Mouse (Mus musculus): Measurements from ENCODE around the gene Grin3b. TPM values are rescaled to one million over a fixed set of nuclear protein-coding genes. Genes with fewer than 3 reads are reported as not detected.

Grin3b gene
- total RNA-seq, 2 experiments from 2014 or later, result 0.15 TPM; not detected in 1

DNA sequence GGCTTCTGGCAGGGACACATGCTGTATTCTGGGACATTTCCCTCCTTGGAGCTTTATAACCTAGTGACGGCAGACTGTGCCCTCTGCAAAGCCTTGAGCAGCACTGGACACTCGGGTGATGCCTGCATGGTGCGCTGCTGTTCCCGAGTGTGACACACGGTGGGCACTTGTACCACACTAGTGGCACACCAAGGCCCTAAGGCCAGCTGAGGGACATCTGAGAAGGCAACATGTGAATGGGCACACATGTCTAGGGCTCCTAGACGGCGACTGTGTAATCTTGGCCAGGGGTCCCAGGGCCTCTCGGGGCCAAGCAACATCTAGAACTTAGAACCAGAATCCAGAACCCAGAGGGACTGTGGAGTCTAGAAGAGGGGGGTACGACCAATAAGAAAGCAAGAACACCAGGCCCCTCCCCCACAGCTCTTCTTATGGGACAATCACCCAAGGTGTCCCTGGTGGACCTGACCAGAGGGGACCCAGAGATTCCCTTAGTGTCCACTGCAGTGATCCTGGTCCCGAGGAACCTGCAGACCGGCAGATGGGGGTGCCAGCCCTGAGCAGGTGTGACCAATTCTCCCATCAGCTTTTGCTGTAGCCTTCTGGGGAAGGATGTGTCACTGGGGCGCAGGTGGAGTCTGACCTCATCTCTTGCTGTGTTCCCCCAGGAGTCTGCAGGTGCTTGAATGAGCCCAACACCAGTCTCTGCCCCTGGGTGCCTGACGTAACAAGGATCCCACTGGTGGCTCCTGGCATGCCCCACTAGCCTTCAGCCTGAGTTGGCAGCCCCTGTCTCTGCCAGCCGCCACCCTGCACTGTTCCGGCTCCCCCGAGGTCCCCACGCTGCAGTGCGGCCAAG is 40.3 kb upstream of the Grin3b start:
- Histone ChIP-seq H3K4me3 (no peak overlapping the region), H3K27ac (no peak overlapping the region)
- no peak for TF ChIP-seq CTCF (conservative IDR thresholded peaks at IDR 0.05)
- no peak for DNase-seq (ENCODE audit: low spot score in 2 of 2)

GRCm38 (mm10) chr10:79930826-79931186 is 39.7 kb upstream of the Grin3b start:
- no peak overlapping the region for H3K27ac ChIP-seq
- no peak overlapping the region for H3K4me3 ChIP-seq
- no peak for TF ChIP-seq CTCF (conservative IDR thresholded peaks at IDR 0.05)
- no peak for DNase-seq (ENCODE audit: low spot score in 2 of 2)

GRCm38 (mm10) chr10:79931797-79932196 is 38.7 kb upstream of the Grin3b start:
- Histone ChIP-seq H3K4me3 (no peak overlapping the region), H3K27ac (no peak overlapping the region)
- no peak for TF ChIP-seq CTCF (conservative IDR thresholded peaks at IDR 0.05)
- no peak for DNase-seq (ENCODE audit: low spot score in 2 of 2)

- H3K27ac ChIP-seq, result peak overlapping the region; percentile 72; the same call in 1 of the 2 replicates
- H3K4me3 ChIP-seq, result no peak overlapping the region
- peak; percentile 38 for TF ChIP-seq CTCF (conservative IDR thresholded peaks at IDR 0.05)
- DNase-seq (ENCODE audit: low spot score in 2 of 2), result peak in 1 of 2 experiments; percentile 47
These were observed 37.8 kb upstream of the Grin3b start for GRCm38 (mm10) chr10:79932736-79933135.

DNA sequence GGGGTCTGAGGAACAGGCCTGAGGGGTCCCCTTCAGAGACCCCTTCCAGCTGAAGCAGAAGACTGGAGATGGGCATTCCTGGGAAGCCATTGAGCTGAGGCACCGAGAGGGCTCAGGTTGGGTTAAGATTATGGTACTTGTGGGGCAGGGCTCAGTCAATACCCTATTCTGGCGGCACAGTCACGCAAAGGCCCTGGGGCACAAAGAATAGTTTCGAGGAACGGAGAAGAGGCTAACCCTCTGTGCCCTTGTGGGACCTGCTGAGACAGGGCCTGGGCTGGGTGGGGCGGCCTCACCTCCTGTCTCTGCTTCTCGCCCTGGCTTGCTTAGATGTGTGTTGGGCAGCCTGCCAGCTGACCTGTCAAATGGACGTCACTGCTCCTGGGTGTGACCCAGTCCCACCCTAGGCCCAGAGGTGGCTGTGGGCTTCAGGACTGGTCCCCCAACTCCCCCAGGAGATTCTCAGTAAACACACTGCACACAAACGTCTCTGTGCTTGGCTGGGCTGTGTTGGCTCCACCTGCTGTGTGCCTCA is 37.3 kb upstream of the Grin3b start:
- Histone ChIP-seq H3K27ac (peak overlapping the region; percentile 72; the same call in 1 of the 2 replicates), H3K4me3 (no peak overlapping the region)
- DNase-seq (ENCODE audit: low spot score in 2 of 2), result no peak
- TF ChIP-seq CTCF (conservative IDR thresholded peaks at IDR 0.05), result no peak

- no peak for DNase-seq (ENCODE audit: low spot score in 2 of 2)
- Histone ChIP-seq H3K4me3 (no peak overlapping the region), H3K27ac (peak overlapping the region; percentile 72; the same call in 1 of the 2 replicates)
- TF ChIP-seq CTCF (conservative IDR thresholded peaks at IDR 0.05), result no peak
These were observed 36.7 kb upstream of the Grin3b start for GRCm38 (mm10) chr10:79933861-79934260.

DNA sequence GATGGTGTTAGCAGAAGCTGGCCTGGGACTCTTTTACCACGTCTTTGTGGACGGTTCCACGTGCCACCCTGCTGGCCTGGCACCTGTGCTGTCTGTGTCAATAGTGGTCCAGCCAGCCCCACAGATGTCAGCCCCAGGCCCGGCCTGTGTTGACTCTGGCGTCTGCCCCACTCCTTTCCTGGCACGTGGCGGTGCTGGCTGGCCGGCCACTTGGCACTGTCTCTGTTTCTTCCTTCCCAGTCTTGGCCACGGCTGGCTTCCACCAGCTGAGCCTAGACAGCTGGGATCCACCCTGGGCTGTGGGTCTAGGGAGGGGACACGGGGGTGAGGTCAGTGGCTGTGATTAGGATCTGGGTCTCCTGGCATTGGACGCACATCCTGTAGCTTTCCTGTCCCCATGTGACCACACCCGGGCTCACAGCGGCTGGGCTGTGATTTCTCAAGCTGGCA is 36.2 kb upstream of the Grin3b start:
- Histone ChIP-seq H3K27ac (peak overlapping the region; percentile 72; the same call in 1 of the 2 replicates), H3K4me3 (no peak overlapping the region)
- peak; percentile 64 to 67 for DNase-seq (ENCODE audit: low spot score in 2 of 2)
- no peak for TF ChIP-seq CTCF (conservative IDR thresholded peaks at IDR 0.05)

DNA sequence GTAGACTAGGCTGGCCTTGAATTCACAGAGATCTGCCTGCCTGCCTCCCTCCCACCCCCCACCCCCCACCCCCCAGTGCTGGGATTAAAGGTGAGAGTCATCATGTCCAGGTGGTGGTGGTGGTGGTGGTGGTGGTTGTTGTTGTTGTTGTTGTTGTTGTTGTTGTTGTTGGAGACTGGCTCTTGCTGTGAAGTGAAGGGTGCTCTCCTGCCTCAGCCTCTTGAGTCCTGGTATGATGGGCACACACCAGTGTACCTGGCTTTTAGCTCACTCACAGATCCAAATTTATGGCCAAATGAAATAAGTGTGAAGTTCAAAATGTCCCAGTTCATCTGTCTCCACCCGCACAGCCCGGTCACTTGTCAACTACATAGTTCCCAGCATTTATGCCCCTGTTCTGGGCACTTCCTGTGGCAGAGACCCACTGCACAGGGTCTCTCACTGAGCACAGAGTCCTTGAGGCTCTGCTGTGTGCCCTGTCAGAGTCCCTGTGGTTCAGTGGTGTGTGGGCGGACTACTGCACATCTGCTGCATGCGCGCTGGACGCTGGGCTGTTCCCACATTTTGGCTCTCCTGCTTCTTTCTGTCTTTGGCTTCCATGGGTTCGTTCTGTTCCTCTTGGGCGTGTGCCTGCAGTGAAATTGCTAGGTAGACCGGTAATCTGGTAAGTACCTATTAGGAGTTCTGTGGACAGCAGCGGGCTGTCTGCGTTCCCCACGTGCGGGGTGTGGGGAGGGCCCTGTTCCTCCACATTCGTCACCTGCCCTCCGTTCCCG is 35.5 kb upstream of the Grin3b start:
- TF ChIP-seq CTCF (conservative IDR thresholded peaks at IDR 0.05), result no peak
- Histone ChIP-seq H3K4me3 (no peak overlapping the region), H3K27ac (no peak overlapping the region)
- no peak for DNase-seq (ENCODE audit: low spot score in 2 of 2)

DNA sequence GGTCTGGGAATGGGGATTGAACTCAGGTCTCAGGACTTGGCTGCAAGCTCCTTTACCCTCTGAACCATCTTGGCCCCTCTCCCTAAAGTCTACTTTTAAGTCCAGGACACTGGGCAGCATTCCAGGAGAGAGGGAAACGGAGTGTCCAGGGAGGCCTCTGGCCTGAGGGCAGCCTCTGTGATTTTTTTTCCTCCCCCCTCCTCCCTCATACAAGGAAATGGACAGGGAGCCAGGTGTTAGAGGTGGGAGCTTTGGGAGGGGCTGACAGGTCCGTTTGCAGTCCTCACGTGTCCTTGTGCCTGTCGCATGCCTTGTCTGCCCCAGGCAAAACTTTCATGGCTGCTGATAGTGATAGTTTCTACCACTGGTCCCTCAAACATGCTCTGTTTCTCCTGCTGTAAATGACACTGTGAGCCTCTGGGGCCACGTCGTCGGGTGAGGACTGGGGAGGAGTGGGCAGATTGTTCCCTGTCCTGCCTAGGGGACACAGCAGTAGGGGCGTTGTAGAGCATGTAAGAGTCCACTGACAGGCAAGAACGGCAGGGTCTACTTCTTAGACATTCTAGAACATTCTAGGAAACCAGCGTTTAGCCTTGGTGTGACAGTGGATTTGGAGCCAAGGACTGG is 34.1 kb upstream of the Grin3b start:
- no peak overlapping the region for H3K4me3 ChIP-seq
- H3K27ac ChIP-seq, result no peak overlapping the region
- no peak for TF ChIP-seq CTCF (conservative IDR thresholded peaks at IDR 0.05)
- DNase-seq (ENCODE audit: low spot score in 2 of 2), result no peak

DNA sequence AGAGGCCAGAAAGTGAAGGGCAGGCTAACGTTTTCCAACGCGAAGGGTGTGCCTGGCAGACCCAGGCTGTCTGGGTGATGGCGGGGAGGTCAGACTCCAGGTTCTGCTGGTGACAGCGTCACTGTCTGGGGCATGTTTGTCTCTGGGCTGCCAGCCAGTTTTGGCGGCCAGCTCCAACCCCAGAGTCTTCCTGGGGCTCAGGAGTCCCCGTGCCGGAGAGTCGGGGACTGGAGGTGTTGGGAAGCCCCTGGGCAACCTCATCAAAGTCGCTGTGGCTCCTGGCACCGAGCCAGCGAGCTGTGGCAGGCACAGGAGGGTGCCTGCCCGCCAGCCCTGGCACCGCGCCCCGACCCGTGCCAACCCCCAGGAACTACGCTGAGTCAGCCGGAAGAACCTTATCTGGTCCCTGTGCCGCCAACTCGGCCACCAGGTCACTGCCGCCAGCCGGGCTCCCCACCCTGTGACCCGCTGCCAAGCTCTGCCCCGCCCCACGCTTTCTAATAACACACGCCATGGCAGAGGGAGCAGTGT is 33.5 kb upstream of the Grin3b start:
- peak overlapping the region; percentile 24; the same call in 1 of the 2 replicates for H3K4me3 ChIP-seq
- no peak overlapping the region for H3K27ac ChIP-seq
- no peak for TF ChIP-seq CTCF (conservative IDR thresholded peaks at IDR 0.05)
- no peak for DNase-seq (ENCODE audit: low spot score in 2 of 2)

- H3K4me3 ChIP-seq, result no peak overlapping the region
- TF ChIP-seq CTCF (conservative IDR thresholded peaks at IDR 0.05), result no peak
- DNase-seq (ENCODE audit: low spot score in 2 of 2), result no peak
- H3K27ac ChIP-seq, result no peak overlapping the region
These were observed 32.6 kb upstream of the Grin3b start for GRCm38 (mm10) chr10:79937775-79938526.

DNA sequence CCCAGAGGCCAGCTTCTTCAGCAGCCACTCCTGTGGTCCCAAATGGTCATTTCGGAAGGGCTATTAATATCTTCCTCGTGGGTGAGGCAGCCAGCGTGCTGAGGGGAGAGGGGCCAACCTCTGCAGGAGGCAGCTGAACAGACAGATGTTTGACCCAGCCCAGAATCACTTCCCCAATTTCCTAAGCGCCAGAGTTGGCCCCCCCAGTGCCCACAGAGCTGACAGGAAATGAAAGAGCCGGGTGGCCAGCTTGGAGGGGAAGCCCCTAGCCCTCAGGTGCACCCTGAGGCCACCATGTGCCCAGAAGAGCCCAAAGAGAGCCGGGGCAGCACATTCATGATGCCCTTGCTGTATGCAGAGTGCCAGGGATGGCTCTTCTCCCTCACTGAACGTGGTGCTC is 29.8 kb upstream of the Grin3b start:
- Histone ChIP-seq H3K4me3 (no peak overlapping the region), H3K27ac (no peak overlapping the region)
- DNase-seq (ENCODE audit: low spot score in 2 of 2), result no peak
- TF ChIP-seq CTCF (conservative IDR thresholded peaks at IDR 0.05), result no peak
